ENCODE assay signal across 18 mouse cellular contexts in the genomic region with DNA sequence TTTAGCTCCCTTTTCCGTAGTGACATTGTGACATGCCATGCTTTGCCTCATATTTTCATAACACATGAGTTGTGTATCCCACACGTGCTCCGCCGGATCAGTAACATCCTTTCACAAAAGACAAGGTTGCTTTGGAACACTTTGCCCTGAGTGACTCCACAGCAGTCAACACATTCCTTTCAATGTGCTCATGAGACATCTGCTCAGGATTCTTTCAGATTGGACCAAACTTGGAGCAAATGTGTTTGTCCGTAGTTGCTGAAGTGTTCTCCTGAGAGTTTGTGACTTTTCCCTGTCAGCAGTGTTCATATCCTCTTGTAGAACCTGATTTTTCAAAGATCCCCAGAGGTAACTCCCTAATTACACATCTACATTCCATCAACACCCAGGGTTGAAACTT.
DNase-seq lines count a peak whose midpoint lies in the region; ATAC-seq and TF ChIP-seq lines count a peak whose summit lies in the region.
"Had no signal": no experiment of that assay in that cellular context is flagged by ENCODE, and none has a peak within 500 bp of the region (broad histone marks: within the 10 kb centered on the region; RNA-seq: fewer than 3 reads in every experiment).

No protein-coding gene starts in this region.

- intact Hi-C loops in gastrocnemius, adult 2 months (cut with DNase I): no loop called here
- intact Hi-C loops in heart, postnatal 10 days (cut with DNase I): no loop called here

- H3K4me3 ChIP-seq in heart, embryonic 10.5 days: no peak overlapping the region
- H3K4me3 ChIP-seq in gastrocnemius, adult 2 months: no peak overlapping the region
- no peak overlapping the region for H3K4me3 ChIP-seq in midbrain, embryonic 11.5 days (ENCODE audit: low read depth, low read length)
- H3K4me3 ChIP-seq: embryonic facial prominence, embryonic 13.5 days; limb, embryonic 15.5 days; midbrain, embryonic 10.5 days; myocyte had no signal

- H3K9ac ChIP-seq in midbrain, embryonic 11.5 days (ENCODE audit: low read length): no peak overlapping the region
- H3K9ac ChIP-seq: embryonic facial prominence, embryonic 13.5 days; limb, embryonic 15.5 days; liver, postnatal 0 days had no signal

- H3K4me2 ChIP-seq in midbrain, embryonic 11.5 days: no peak overlapping the region
- H3K4me2 ChIP-seq: embryonic facial prominence, embryonic 13.5 days; limb, embryonic 15.5 days had no signal

- no peak for ATAC-seq in midbrain, embryonic 11.5 days (ENCODE audit: low FRiP score)
- ATAC-seq: forebrain, embryonic 14.5 days; liver, postnatal 0 days had no signal

- H3K36me3 ChIP-seq in heart, embryonic 10.5 days: no peaks in the 10 kb centered on the region
- H3K36me3 ChIP-seq in midbrain, embryonic 11.5 days (ENCODE audit: control insufficient read depth, insufficient read depth, low read length): no peaks in the 10 kb centered on the region
- H3K36me3 ChIP-seq: embryonic facial prominence, embryonic 13.5 days; limb, embryonic 15.5 days; midbrain, embryonic 10.5 days had no signal

- H3K4me1 ChIP-seq in heart, embryonic 10.5 days: no peaks in the 10 kb centered on the region
- no peaks in the 10 kb centered on the region for H3K4me1 ChIP-seq in midbrain, embryonic 11.5 days (ENCODE audit: control insufficient read depth, insufficient read depth, low read length)
- H3K4me1 ChIP-seq: embryonic facial prominence, embryonic 13.5 days; limb, embryonic 15.5 days; midbrain, embryonic 10.5 days had no signal

- H3K27ac ChIP-seq in heart, embryonic 10.5 days: no peak overlapping the region
- H3K27ac ChIP-seq in gastrocnemius, adult 2 months: peak overlapping the region; percentile 66
- no peak overlapping the region for H3K27ac ChIP-seq in midbrain, embryonic 11.5 days (ENCODE audit: low read depth, low read length)
- H3K27ac ChIP-seq: embryonic facial prominence, embryonic 13.5 days; limb, embryonic 15.5 days; midbrain, embryonic 10.5 days had no signal

- 80% methylated on average over 5 of the region's 5 CpGs for WGBS in heart, embryonic 10.5 days
- WGBS in midbrain, embryonic 11.5 days: 85% methylated on average over 5 of the region's 5 CpGs

- peak; percentile 49 for DNase-seq in heart, adult 8-10 months (ENCODE audit: low spot score)
- DNase-seq in heart, embryonic 10.5 days (ENCODE audit: low spot score): no peak
- DNase-seq in gastrocnemius, adult 2 months: peak; percentile 43
- peak; percentile 41 to 46 for DNase-seq in heart, postnatal 10 days
- DNase-seq in lung, postnatal 25 days (ENCODE audit: low spot score): peak; percentile 37
- no peak for DNase-seq in midbrain, embryonic 11.5 days (ENCODE audit: low spot score, missing footprints)
- DNase-seq in T-cell, adult 2 months (ENCODE audit: low spot score): no peak
- DNase-seq: adrenal gland, adult 2 months; cerebellum, adult 18-20 months; kidney, postnatal 10 days; layer of hippocampus, adult 9-11 months; liver, postnatal 0 days; thymus, postnatal 4 days had no signal

- TF ChIP-seq CTCF in gastrocnemius, adult 2 months (IDR thresholded peaks at IDR 0.05): no peak

- no peaks in the 10 kb centered on the region for H3K27me3 ChIP-seq in heart, embryonic 10.5 days (ENCODE audit: insufficient read depth, poor library complexity, severe bottlenecking)
- no peaks in the 10 kb centered on the region for H3K27me3 ChIP-seq in midbrain, embryonic 11.5 days (ENCODE audit: control insufficient read depth, insufficient read depth, low read length)
- H3K27me3 ChIP-seq: embryonic facial prominence, embryonic 13.5 days; limb, embryonic 15.5 days had no signal

- H3K9me3 ChIP-seq in heart, embryonic 10.5 days: no peaks in the 10 kb centered on the region
- no peaks in the 10 kb centered on the region for H3K9me3 ChIP-seq in midbrain, embryonic 11.5 days (ENCODE audit: control insufficient read depth, low read length)
- H3K9me3 ChIP-seq: embryonic facial prominence, embryonic 13.5 days; limb, embryonic 15.5 days; midbrain, embryonic 10.5 days had no signal

Comparison
In these comparisons a context has a peak if more than half of its experiments do, and no peak if none do; other contexts are left out.
1. DNase-seq: peak in heart, adult 8-10 months (single experiment), gastrocnemius, adult 2 months (single experiment), heart, postnatal 10 days (2 of 2) and lung, postnatal 25 days (single experiment); none in heart, embryonic 10.5 days (single experiment), midbrain, embryonic 11.5 days (single experiment) and T-cell, adult 2 months (single experiment).